Mouse (Mus musculus) forebrain, embryonic 15.5 days (tissue): ENCODE measurements around the gene Nav2. TPM values are rescaled to one million over a fixed set of nuclear protein-coding genes. Genes with fewer than 3 reads are reported as not detected.

Experiments used
- ATAC-seq: fragments of 200-750 bp; cut with Nextera tagmentation; replicated peaks from 2 replicates; pipeline ENCODE4 v1.8.0; 2017; ENCODE audit warnings: mild to moderate bottlenecking, moderate TSS enrichment, moderate library complexity
- H3K27ac ChIP-seq: fragments of 300-500 bp; sonication (generic); replicated peaks from 2 replicates; pipeline ENCODE4 v1.5.1; 2015; ENCODE audit warnings: mild to moderate bottlenecking, inconsistent platforms
- H3K27me3 ChIP-seq: fragments of 300-500 bp; sonication (generic); 2 replicates; pipeline ENCODE4 v1.6.1; 2015; ENCODE audit warnings: inconsistent platforms
- H3K36me3 ChIP-seq: fragments of 300-500 bp; sonication (generic); 2 replicates; pipeline ENCODE4 v1.6.1; 2015; ENCODE audit warnings: mild to moderate bottlenecking, inconsistent platforms
- H3K4me1 ChIP-seq: fragments of 300-500 bp; sonication (generic); 2 replicates; pipeline ENCODE4 v1.6.1; 2015; ENCODE audit warnings: inconsistent platforms
- H3K4me2 ChIP-seq: fragments of 300-500 bp; sonication (generic); replicated peaks from 2 replicates; pipeline ENCODE4 v1.6.1; 2015; ENCODE audit warnings: mild to moderate bottlenecking, inconsistent platforms
- H3K4me3 ChIP-seq: fragments of 300-500 bp; sonication (generic); 2 replicates; pipeline ENCODE4 v1.5.1; 2015; ENCODE audit warnings: mild to moderate bottlenecking, inconsistent platforms
- H3K9ac ChIP-seq: fragments of 300-500 bp; sonication (generic); replicated peaks from 2 replicates; pipeline ENCODE4 v1.6.1; 2015; ENCODE audit warnings: mild to moderate bottlenecking, inconsistent platforms
- H3K9me3 ChIP-seq: fragments of 300-500 bp; sonication (generic); 2 replicates; pipeline ENCODE4 v1.6.1; 2016; ENCODE audit warnings: inconsistent platforms
- WGBS: fragments of 180-500 bp; shearing (Covaris S2); methylation state at CpG from one replicate; pipeline ENCODE4 v1.1.7; 2015; ENCODE audit warnings: mixed read lengths; 5-methylcytosine and 5-hydroxymethylcytosine counted together
- polyA plus RNA-seq: library from polyadenylated mRNA; unstranded; fragments of >200 nt; fragmentation: Nextera tagmentation; extraction: Ambion mirVana; gene quantifications from 2 replicates; pipeline ENCODE4 v1.2.1, GENCODE M21; 2015

Nav2 gene
- polyA plus RNA-seq, 1 experiment from 2014 or later = 27.3 TPM

DNA sequence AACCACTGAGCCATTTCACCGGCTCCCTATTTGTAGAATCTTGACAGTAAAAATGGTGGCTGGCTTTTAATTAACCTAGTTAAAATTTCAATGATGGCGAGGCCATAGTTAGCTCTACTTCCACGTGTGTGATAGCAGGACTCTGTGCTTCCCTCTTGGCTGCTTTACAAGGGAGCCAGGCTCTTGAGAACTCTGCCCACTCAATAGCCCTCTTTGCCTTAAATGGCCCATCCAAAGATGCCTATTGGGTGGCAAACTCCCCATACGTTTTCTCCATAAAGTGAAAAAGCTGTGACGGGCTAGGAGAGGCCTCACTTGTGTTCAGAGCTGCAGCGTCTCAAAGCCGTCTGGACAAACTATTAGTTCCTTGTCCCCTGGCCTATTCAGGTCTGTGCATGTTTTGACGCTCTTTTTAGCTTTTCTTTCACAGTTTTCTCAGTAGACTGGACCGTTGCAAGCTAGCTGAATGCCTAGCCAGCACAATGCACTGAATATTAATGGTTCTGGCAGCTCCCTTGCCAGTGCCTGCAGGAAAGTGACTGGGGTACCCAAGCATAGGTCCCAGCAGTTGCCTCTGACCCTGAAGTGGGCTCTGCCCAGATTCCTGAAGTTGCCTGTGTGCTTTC, 453.1 kb downstream of the Nav2 start:
- H3K4me2 ChIP-seq = no peak overlapping the region
- H3K27ac ChIP-seq = no peak overlapping the region
- H3K9me3 ChIP-seq = no peaks in the 10 kb centered on the region
- no peaks in the 10 kb centered on the region for H3K36me3 ChIP-seq
- 13% methylated on average over 9 of the region's 9 CpGs for WGBS
- no peak overlapping the region for H3K4me3 ChIP-seq
- peaks cover 14% of the 10 kb centered on the region for H3K4me1 ChIP-seq
- peak; percentile 68 for ATAC-seq
- no peak overlapping the region for H3K9ac ChIP-seq
- H3K27me3 ChIP-seq = no peaks in the 10 kb centered on the region

DNA sequence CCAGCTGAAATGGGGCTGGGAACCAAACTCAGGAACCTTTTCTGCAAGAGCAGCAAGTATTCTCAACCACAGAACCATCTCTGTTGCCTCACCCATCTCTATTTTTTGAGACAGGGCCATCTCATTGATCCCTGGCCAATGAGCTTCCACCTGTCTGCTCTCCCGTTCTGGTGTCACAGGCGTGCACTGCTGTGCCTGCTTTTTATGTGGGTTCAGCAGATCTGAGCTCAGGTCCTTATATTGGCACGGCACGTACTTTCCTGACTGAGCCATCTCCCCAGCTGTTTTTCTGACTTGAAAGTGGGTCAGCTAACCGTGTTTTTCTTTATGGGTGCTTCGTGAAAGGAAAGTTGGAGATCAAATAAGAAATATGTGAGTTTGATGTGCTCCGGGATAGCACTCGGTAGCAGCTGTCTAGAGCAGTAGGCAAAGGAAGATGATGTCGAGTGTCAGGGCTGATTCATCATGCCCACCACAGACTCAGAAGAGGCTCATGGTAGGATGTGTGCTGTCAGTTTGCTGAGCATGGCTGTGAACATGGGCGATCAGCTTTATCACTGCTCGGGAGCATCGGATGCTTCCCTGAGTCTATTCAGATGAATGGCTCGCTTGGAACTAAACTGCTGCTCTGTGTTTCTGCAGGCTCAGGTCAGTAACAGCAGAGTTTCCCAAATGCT, 456.1 kb downstream of the Nav2 start:
- no peak overlapping the region for H3K27ac ChIP-seq
- no peaks in the 10 kb centered on the region for H3K27me3 ChIP-seq
- no peak overlapping the region for H3K4me2 ChIP-seq
- no peak for ATAC-seq
- no peak overlapping the region for H3K9ac ChIP-seq
- peaks cover 15% of the 10 kb centered on the region for H3K4me1 ChIP-seq
- H3K36me3 ChIP-seq = no peaks in the 10 kb centered on the region
- 91% methylated on average over 13 of the region's 13 CpGs for WGBS
- no peak overlapping the region for H3K4me3 ChIP-seq
- H3K9me3 ChIP-seq = no peaks in the 10 kb centered on the region

DNA sequence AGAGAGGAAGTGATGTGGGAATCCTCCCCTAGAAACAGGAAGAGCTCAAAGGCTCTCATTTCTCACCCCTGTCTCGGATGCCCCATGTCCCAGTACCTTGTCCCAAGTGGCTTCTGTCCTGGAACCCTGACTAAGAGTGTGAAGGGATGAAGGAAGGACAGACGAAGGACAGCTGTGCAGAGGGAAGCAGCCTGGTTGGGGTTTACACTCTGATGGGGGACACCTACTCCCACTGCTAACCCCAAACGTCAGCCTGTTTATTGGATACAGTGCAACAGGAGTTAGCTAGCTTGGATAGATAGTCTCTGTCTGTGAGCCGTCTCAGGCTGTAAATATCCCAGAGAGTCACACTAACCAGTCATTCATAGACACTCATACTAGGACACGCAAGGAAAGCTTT, 460.1 kb downstream of the Nav2 start:
- WGBS = 88% methylated on average over 5 of the region's 5 CpGs
- no peaks in the 10 kb centered on the region for H3K36me3 ChIP-seq
- no peak overlapping the region for H3K9ac ChIP-seq
- 0 out of 2 replicates have a peak, but pooled peaks cover 4% of the 10 kb centered on the region for H3K4me1 ChIP-seq
- H3K4me3 ChIP-seq = no peak overlapping the region
- no peaks in the 10 kb centered on the region for H3K9me3 ChIP-seq
- H3K27ac ChIP-seq = no peak overlapping the region
- no peak overlapping the region for H3K4me2 ChIP-seq
- no peaks in the 10 kb centered on the region for H3K27me3 ChIP-seq
- no peak for ATAC-seq

DNA sequence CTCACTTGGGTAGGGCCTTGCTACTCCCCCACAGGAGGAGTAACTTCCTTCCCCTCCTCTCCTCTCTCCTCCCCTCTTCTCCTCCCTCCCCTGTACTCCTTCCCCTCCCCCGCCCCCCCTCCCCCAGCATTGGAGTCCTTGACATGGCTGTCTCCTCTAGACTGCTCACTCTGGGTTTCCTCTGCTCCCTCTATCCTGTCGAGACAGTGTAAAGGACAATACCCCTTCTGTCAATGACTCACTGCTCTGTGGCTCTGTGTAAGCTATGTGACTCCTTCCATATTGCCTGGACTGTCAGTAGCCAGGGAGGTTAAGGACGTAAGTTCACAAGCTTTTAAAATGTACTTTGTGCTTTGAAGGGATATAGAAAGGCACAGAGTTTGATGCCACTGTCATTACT, 460.5 kb downstream of the Nav2 start:
- ATAC-seq = no peak
- no peak overlapping the region for H3K27ac ChIP-seq
- H3K36me3 ChIP-seq = no peaks in the 10 kb centered on the region
- H3K9ac ChIP-seq = no peak overlapping the region
- 0 out of 2 replicates have a peak, but pooled peaks cover 4% of the 10 kb centered on the region for H3K4me1 ChIP-seq
- H3K4me3 ChIP-seq = no peak overlapping the region
- H3K27me3 ChIP-seq = no peaks in the 10 kb centered on the region
- no peaks in the 10 kb centered on the region for H3K9me3 ChIP-seq
- WGBS = 49% methylated on average over 3 of the region's 3 CpGs
- H3K4me2 ChIP-seq = no peak overlapping the region

DNA sequence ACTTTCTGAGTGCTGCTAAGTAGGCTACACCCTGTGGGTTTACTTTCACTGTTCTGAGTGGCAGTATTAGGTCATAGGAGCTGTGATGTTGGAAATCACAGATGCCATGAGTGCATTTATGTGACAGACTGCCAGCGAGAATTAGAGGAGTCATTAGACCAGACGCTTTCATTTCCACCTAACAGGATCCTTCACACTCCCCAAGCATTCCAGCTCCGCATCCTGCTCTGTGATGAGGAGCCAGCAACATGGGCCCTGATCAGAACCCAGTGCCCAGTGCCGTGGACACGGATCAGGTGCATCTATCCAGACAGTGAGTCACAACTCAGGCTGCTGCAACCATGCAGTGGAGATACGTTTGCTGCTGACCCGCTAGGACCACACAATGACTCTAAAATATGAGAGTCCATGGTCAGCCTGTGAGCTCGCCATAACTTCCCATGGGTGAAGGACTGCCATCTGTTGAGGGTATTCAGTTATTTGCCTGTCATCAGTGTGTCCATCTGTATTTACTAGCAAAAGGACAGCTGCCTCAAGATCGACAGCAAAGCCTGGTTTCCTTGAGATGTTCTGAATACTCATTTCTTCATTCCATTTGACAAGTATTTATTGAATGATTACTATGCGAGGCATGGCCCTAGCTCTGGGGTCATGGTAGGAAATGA, 461.4 kb downstream of the Nav2 start:
- Histone ChIP-seq H3K27ac (no peak overlapping the region), H3K9ac (no peak overlapping the region), H3K36me3 (no peaks in the 10 kb centered on the region), H3K9me3 (no peaks in the 10 kb centered on the region), H3K4me3 (no peak overlapping the region), H3K4me2 (no peak overlapping the region), H3K4me1 (0 out of 2 replicates have a peak, but pooled peaks cover 4% of the 10 kb centered on the region), H3K27me3 (no peaks in the 10 kb centered on the region)
- 81% methylated on average over 10 of the region's 10 CpGs for WGBS
- no peak for ATAC-seq

DNA sequence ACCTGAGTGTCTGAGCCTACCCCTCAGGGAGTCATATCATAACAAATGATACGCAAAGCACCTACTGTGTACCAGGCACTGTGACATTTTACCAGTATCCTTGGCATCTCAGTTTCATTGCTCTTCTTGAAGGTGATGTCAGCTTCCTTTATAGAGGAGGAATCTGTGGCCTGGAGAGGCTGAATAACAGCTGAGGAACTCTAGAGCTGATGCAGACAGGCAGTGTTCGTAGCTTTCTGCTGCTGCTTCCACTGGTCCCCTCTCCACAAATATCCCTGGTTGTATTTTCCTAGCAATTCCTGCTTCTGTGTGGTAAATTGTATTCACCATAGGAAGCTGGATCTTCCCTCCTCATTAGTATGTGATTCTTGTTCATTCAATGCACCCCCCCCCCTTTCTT, 462.8 kb downstream of the Nav2 start:
- H3K27me3 ChIP-seq = no peaks in the 10 kb centered on the region
- no peak overlapping the region for H3K9ac ChIP-seq
- no peaks in the 10 kb centered on the region for H3K36me3 ChIP-seq
- H3K4me1 ChIP-seq = peaks cover 13% of the 10 kb centered on the region
- no peak overlapping the region for H3K27ac ChIP-seq
- 93% methylated on average over 2 of the region's 2 CpGs for WGBS
- H3K9me3 ChIP-seq = no peaks in the 10 kb centered on the region
- no peak overlapping the region for H3K4me3 ChIP-seq
- H3K4me2 ChIP-seq = no peak overlapping the region
- ATAC-seq = no peak

DNA sequence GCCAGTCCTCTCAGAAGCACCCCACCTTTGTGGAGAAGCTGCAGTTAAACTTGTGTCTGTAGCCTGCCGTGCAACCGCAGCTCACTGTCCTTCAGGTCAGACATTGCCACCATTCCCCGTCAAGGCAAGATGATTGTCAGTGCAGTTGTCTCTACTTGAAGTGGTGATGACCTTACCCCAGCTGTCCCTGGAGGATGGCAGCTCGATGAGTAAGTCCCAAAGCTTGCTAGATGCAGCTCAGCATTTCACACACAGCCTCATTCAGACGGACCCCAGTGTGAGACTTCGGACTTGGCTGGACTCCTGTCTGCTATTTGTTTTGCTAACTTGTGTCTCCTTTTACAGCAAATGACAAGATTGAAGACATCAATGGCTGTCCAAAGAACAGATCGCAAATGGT, 463.5 kb downstream of the Nav2 start:
- Histone ChIP-seq H3K4me3 (no peak overlapping the region), H3K4me2 (no peak overlapping the region), H3K36me3 (no peaks in the 10 kb centered on the region), H3K27me3 (no peaks in the 10 kb centered on the region), H3K27ac (no peak overlapping the region), H3K4me1 (peaks cover 13% of the 10 kb centered on the region), H3K9me3 (no peaks in the 10 kb centered on the region), H3K9ac (no peak overlapping the region)
- 82% methylated on average over 7 of the region's 7 CpGs for WGBS
- ATAC-seq = no peak

DNA sequence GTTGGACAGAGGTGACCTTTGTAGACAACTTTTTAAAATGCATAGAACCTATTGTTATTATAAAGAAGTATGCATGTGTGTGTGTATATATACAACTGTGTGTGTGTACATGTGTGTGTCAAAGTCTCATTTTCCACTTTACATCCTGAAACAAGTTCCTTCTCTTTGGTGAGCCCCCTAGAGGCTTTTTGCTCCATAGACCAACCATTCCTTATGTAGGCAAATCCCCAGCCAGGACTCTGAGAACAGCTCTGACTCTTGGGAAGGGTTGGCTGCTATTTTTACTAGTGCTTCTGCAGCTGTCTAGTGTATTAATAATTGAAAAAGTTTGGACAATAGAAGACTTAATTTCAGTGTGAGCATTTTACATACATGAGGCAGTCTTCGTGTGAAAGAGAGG, 464.7 kb downstream of the Nav2 start:
- Histone ChIP-seq H3K9ac (no peak overlapping the region), H3K36me3 (no peaks in the 10 kb centered on the region), H3K4me2 (no peak overlapping the region), H3K4me1 (peaks cover 13% of the 10 kb centered on the region), H3K27ac (no peak overlapping the region), H3K9me3 (no peaks in the 10 kb centered on the region), H3K27me3 (no peaks in the 10 kb centered on the region), H3K4me3 (no peak overlapping the region)
- ATAC-seq = no peak
- WGBS = 83% methylated on average over 1 of the region's 1 CpGs

DNA sequence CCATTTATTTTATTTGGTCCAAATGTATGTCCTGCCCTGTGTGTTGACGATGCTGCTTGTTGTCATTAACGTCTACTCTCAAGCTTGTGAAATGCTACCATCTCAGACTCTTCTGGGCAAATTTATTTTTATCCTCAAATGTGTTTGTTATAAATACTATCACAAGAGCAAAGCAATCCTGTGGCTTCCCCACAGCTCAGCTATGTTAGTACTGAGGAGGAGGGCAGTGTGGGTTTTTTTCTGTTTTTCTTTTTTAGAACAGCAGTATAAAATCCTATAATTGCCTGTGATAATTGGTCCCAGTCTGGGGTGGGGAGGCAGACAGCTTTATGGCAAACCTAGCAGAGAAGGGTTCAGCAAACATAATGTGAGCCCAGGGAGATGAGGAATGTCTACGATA, 465.1 kb downstream of the Nav2 start:
- Histone ChIP-seq H3K4me1 (peaks cover 13% of the 10 kb centered on the region), H3K36me3 (no peaks in the 10 kb centered on the region), H3K27me3 (no peaks in the 10 kb centered on the region), H3K9ac (no peak overlapping the region), H3K4me2 (no peak overlapping the region), H3K4me3 (no peak overlapping the region), H3K9me3 (no peaks in the 10 kb centered on the region), H3K27ac (no peak overlapping the region)
- no peak for ATAC-seq
- 78% methylated on average over 3 of the region's 3 CpGs for WGBS

DNA sequence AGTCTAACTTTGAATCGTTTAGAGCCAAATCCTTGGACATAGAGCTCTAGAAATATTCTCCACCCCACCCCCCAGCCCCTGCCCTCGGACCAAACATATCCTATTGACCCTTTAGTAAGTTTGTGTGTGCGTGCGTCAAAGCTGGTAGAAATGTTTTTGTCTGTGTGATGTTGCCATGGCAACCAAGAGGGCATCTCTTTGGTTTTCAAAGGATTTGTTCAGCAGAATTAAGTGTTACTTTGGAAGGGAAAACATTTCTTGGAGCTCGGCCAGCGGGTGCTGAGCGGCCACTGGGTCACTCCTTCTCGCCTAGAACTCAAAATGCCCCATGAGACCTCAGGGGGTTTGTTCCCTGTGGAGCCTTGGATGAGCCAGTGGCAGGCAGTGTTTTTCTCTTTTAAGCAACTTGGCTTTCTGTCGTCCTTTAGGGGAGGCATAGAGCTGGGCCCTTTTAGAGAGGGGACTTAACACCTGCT, 467.0 kb downstream of the Nav2 start:
- no peak overlapping the region for H3K4me2 ChIP-seq
- no peaks in the 10 kb centered on the region for H3K9me3 ChIP-seq
- peaks cover 9% of the 10 kb centered on the region for H3K4me1 ChIP-seq
- H3K4me3 ChIP-seq = no peak overlapping the region
- H3K9ac ChIP-seq = no peak overlapping the region
- H3K36me3 ChIP-seq = no peaks in the 10 kb centered on the region
- H3K27me3 ChIP-seq = no peaks in the 10 kb centered on the region
- 4% methylated on average over 9 of the region's 9 CpGs for WGBS
- H3K27ac ChIP-seq = no peak overlapping the region
- 0 out of 2 replicates have a peak, but pooled peaks have one; percentile 16 for ATAC-seq

DNA sequence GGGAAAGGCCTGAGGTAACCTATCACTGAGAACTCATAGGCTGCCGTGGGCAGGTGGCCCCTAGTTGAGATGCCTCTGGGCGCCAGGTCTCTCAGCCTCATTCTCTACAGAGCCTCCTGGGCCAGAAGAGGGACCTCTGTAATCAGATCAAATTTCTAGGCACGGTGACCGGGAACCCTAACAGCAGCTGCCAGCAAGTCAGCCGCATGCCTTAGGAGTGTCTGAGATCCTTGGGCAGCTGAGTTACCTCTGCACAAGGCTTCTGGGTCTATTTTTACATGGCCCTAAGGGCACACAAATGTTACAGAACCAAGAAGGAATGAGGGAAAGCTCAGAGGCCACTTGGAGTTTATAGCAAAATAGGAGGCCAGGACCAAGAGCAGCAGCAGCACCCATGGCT, 470.1 kb downstream of the Nav2 start:
- no peaks in the 10 kb centered on the region for H3K27me3 ChIP-seq
- 80% methylated on average over 5 of the region's 5 CpGs for WGBS

DNA sequence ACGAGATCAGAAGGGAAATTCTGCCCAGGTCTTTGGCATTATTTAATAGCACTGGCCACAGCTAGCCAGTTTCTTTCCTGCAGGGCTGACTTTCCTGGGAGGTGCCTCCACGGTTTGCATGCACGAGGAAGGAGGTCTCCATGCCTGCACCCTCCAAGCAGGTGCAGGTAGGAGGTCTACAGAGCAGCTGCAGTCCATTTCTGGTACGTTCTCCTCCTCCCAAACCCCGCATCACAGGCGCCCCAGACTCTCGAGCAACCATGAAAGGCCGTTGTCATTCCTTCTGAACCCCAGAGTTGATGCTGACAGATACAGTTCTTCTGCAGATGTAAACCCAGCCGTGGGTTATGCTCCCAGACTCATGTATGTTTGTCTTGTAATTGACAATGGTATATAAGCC, 472.4 kb downstream of the Nav2 start:
- H3K27me3 ChIP-seq = no peaks in the 10 kb centered on the region
- no peak for ATAC-seq
- 88% methylated on average over 9 of the region's 9 CpGs for WGBS

More for the DNA sequence above, 470.1 kb downstream of the Nav2 start:
- Histone ChIP-seq H3K4me1 (peaks cover 9% of the 10 kb centered on the region), H3K36me3 (no peaks in the 10 kb centered on the region), H3K27ac (no peak overlapping the region), H3K4me3 (no peak overlapping the region), H3K9me3 (no peaks in the 10 kb centered on the region), H3K9ac (no peak overlapping the region), H3K4me2 (no peak overlapping the region)
- ATAC-seq = no peak

More for the DNA sequence above, 472.4 kb downstream of the Nav2 start:
- Histone ChIP-seq H3K4me3 (no peak overlapping the region), H3K4me2 (no peak overlapping the region), H3K9ac (no peak overlapping the region), H3K4me1 (peaks cover under 1% of the 10 kb centered on the region; the same call in 1 of the 2 replicates), H3K36me3 (no peaks in the 10 kb centered on the region), H3K27ac (no peak overlapping the region), H3K9me3 (no peaks in the 10 kb centered on the region)
